Mouse (Mus musculus) liver, embryonic 11.5 days (tissue): ENCODE measurements around the gene Pym1. TPM values are rescaled to one million over a fixed set of nuclear protein-coding genes. Genes with fewer than 3 reads are reported as not detected.

Source experiments
- ATAC-seq: fragments of 200-750 bp; cut with Nextera tagmentation; replicated peaks from 2 replicates; pipeline ENCODE4 v1.8.0; 2017; ENCODE audit warnings: moderate number of reproducible peaks, mild to moderate bottlenecking, moderate TSS enrichment, moderate library complexity; ENCODE audit not compliant: low FRiP score
- DNase-seq: peaks from one replicate; pipeline ENCODE4 v3.0.0-alpha.2; 2017; ENCODE audit warnings: low spot score
- H3K27ac ChIP-seq: fragments of 300-500 bp; sonication (generic); 2 replicates; pipeline ENCODE4 v1.5.1; 2014; ENCODE audit warnings: mild to moderate bottlenecking, low read depth, low read length, control low read depth
- H3K27me3 ChIP-seq: fragments of 300-500 bp; sonication (generic); replicated peaks from 2 replicates; pipeline ENCODE4 v1.6.1; 2014; ENCODE audit warnings: low read length, mixed read lengths; ENCODE audit not compliant: control insufficient read depth, insufficient read depth
- H3K36me3 ChIP-seq: fragments of 300-500 bp; sonication (generic); 2 replicates; pipeline ENCODE4 v1.6.1; 2014; ENCODE audit warnings: mild to moderate bottlenecking, low read length, moderate library complexity, mixed read lengths; ENCODE audit not compliant: control insufficient read depth, insufficient read depth
- H3K4me1 ChIP-seq: fragments of 300-500 bp; sonication (generic); replicated peaks from 2 replicates; pipeline ENCODE4 v1.6.1; 2014; ENCODE audit warnings: low read length, mixed read lengths; ENCODE audit not compliant: control insufficient read depth, insufficient read depth
- H3K4me2 ChIP-seq: fragments of 300-500 bp; sonication (generic); 2 replicates; pipeline ENCODE4 v1.6.1; 2014; ENCODE audit warnings: mild to moderate bottlenecking, control low read depth, moderate library complexity
- H3K4me3 ChIP-seq: fragments of 300-500 bp; sonication (generic); 2 replicates; pipeline ENCODE4 v1.5.1; 2014; ENCODE audit warnings: low read depth, low read length, control low read depth
- H3K9ac ChIP-seq: fragments of 300-500 bp; sonication (generic); 2 replicates; pipeline ENCODE4 v1.6.1; 2014; ENCODE audit warnings: low read depth, low read length, control low read depth
- H3K9me3 ChIP-seq: fragments of 300-500 bp; sonication (generic); 2 replicates; pipeline ENCODE4 v1.6.1; 2016; ENCODE audit warnings: low read length, inconsistent platforms, mixed read lengths; ENCODE audit not compliant: control insufficient read depth
- WGBS: fragments of 180-500 bp; shearing (Covaris S2); extraction: QIAGEN DNeasy Blood & Tissue Kit; methylation state at CpG from one replicate; pipeline ENCODE4 v1.1.7; 2014; 5-methylcytosine and 5-hydroxymethylcytosine counted together
- polyA plus RNA-seq: library from polyadenylated mRNA; unstranded; fragments of >200 nt; fragmentation: Nextera tagmentation; extraction: Ambion mirVana; gene quantifications from 2 replicates; pipeline ENCODE4 v1.2.1, GENCODE M21; 2014

Pym1 gene
- polyA plus RNA-seq, 1 experiment from 2014 or later, result 42.1 TPM

DNA sequence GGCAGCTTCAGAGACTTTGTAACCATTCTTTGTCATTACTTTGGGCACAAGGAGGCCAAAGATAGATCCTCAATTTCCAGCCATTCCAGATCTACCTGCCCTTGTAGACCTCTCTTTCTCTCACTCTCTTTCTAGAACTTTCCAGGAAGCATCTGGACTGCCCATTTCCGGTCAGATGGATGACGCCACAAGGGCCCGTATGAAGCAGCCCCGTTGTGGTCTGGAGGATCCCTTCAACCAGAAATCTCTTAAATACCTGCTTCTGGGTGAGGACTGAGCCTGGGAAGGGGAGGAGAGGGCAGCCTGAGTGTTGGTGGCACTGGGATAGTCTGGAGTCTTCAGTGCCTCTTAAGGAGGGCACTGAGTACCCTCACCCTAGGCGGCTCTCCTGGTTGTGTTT, 46.7 kb downstream of the Pym1 start:
- ATAC-seq, result no peak
- H3K9ac ChIP-seq, result no peak overlapping the region
- H3K4me2 ChIP-seq, result no peak overlapping the region
- no peaks in the 10 kb centered on the region for H3K27me3 ChIP-seq
- DNase-seq, result no peak
- no peak overlapping the region for H3K27ac ChIP-seq
- H3K4me3 ChIP-seq, result no peak overlapping the region
- H3K9me3 ChIP-seq, result no peaks in the 10 kb centered on the region
- no peaks in the 10 kb centered on the region for H3K4me1 ChIP-seq
- 0 out of 2 replicates have a peak, but pooled peaks cover 2% of the 10 kb centered on the region for H3K36me3 ChIP-seq
- WGBS, result 80% methylated on average over 5 of the region's 5 CpGs

DNA sequence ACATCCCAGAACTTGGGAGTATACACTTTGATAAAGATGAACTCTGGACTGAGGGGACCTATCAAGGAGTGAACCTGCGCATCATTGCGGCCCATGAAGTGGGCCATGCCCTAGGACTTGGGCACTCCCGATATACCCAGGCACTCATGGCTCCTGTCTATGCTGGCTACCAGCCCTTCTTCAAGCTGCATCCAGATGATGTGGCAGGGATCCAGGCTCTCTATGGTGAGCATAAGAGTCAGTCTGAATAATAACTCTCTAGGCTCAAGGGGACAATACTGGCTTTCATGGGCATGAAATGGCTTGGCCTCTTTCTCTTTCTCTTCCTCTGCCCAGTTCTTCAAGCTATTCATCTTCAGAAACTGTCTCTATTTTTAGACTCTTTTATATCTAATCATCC, 47.9 kb downstream of the Pym1 start:
- 0 out of 2 replicates have a peak, but pooled peaks cover 2% of the 10 kb centered on the region for H3K36me3 ChIP-seq
- 95% methylated on average over 3 of the region's 3 CpGs for WGBS
- H3K4me1 ChIP-seq, result no peaks in the 10 kb centered on the region
- H3K4me2 ChIP-seq, result no peak overlapping the region
- H3K27ac ChIP-seq, result no peak overlapping the region
- H3K4me3 ChIP-seq, result no peak overlapping the region
- no peak for ATAC-seq
- H3K27me3 ChIP-seq, result no peaks in the 10 kb centered on the region
- no peaks in the 10 kb centered on the region for H3K9me3 ChIP-seq
- no peak for DNase-seq
- no peak overlapping the region for H3K9ac ChIP-seq

DNA sequence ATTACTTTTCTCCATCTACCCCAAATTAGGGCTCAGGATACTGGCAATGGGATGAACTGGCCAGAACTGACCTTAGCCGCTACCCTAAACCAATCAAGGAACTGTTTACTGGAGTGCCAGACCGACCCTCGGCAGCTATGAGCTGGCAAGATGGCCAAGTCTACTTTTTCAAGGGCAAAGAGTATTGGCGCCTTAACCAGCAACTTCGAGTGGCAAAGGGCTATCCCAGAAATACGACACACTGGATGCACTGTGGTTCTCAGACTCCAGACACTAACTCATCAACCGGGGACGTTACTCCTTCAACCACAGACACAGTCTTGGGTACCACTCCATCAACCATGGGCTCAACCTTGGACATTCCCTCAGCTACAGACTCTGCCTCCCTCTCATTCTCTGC, 51.0 kb downstream of the Pym1 start:
- H3K4me1 ChIP-seq, result peaks cover 3% of the 10 kb centered on the region
- DNase-seq (no peak), ATAC-seq (no peak)
- H3K9me3 ChIP-seq, result no peaks in the 10 kb centered on the region
- H3K9ac ChIP-seq, result no peak overlapping the region
- H3K27ac ChIP-seq, result no peak overlapping the region
- WGBS, result 95% methylated on average over 8 of the region's 8 CpGs
- H3K4me2 ChIP-seq, result no peak overlapping the region
- no peaks in the 10 kb centered on the region for H3K27me3 ChIP-seq
- H3K36me3 ChIP-seq, result 0 out of 2 replicates have a peak, but pooled peaks cover 2% of the 10 kb centered on the region
- H3K4me3 ChIP-seq, result no peak overlapping the region

GRCm38 (mm10) chr10:128801981-128802495, 54.3 kb downstream of the Pym1 start:
- no peak for DNase-seq
- H3K4me1 ChIP-seq, result peaks cover 17% of the 10 kb centered on the region
- no peaks in the 10 kb centered on the region for H3K9me3 ChIP-seq
- H3K27me3 ChIP-seq, result no peaks in the 10 kb centered on the region
- H3K27ac ChIP-seq, result no peak overlapping the region
- H3K36me3 ChIP-seq, result peaks cover 2% of the 10 kb centered on the region; the same call in 1 of the 2 replicates
- WGBS, result 83% methylated on average over 16 of the region's 16 CpGs
- no peak overlapping the region for H3K9ac ChIP-seq
- no peak overlapping the region for H3K4me2 ChIP-seq
- H3K4me3 ChIP-seq, result no peak overlapping the region
- no peak for ATAC-seq

DNA sequence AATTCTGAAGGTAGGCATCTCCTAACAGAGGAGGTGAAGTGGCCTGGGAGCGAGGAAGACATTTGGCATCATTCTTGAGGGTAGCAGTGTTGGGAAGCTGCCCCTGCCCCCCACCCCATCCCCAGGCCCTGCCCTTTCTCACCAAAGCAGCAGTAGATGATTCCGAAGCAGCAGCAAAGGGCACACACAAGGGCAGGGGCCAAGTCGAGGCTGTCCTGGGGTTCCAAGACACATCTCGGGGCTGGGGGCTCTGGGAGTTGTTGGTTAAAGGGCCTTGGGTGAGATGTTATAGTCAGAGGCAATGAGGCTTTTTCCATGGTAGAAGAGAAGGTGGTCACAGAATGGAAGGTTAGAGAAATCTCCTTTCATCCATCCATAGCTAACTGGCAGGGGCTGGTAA, 55.3 kb downstream of the Pym1 start:
- peak overlapping the region; percentile 69 for H3K4me3 ChIP-seq
- no peak for DNase-seq

GRCm38 (mm10) chr10:128803361-128803760, 55.7 kb downstream of the Pym1 start:
- H3K9ac ChIP-seq, result peak overlapping the region; percentile 76; the same call in 1 of the 2 replicates
- no peaks in the 10 kb centered on the region for H3K27me3 ChIP-seq
- H3K4me3 ChIP-seq, result peak overlapping the region; percentile 69
- no peaks in the 10 kb centered on the region for H3K9me3 ChIP-seq
- H3K36me3 ChIP-seq, result peaks cover 5% of the 10 kb centered on the region; the same call in 1 of the 2 replicates
- DNase-seq, result no peak
- ATAC-seq, result no peak
- 18% methylated on average over 6 of the region's 6 CpGs for WGBS
- H3K4me1 ChIP-seq, result peaks cover 26% of the 10 kb centered on the region
- 0 out of 2 replicates have a peak overlapping the region, but pooled peaks have one; percentile 87 for H3K27ac ChIP-seq
- H3K4me2 ChIP-seq, result peak overlapping the region; percentile 65

More for the DNA sequence above, 55.3 kb downstream of the Pym1 start:
- H3K4me2 ChIP-seq, result peak overlapping the region; percentile 65
- peaks cover 5% of the 10 kb centered on the region; the same call in 1 of the 2 replicates for H3K36me3 ChIP-seq
- no peaks in the 10 kb centered on the region for H3K27me3 ChIP-seq
- WGBS, result 60% methylated on average over 4 of the region's 4 CpGs
- H3K4me1 ChIP-seq, result peaks cover 26% of the 10 kb centered on the region
- no peaks in the 10 kb centered on the region for H3K9me3 ChIP-seq
- H3K9ac ChIP-seq, result no peak overlapping the region
- no peak overlapping the region for H3K27ac ChIP-seq
- ATAC-seq, result no peak

DNA sequence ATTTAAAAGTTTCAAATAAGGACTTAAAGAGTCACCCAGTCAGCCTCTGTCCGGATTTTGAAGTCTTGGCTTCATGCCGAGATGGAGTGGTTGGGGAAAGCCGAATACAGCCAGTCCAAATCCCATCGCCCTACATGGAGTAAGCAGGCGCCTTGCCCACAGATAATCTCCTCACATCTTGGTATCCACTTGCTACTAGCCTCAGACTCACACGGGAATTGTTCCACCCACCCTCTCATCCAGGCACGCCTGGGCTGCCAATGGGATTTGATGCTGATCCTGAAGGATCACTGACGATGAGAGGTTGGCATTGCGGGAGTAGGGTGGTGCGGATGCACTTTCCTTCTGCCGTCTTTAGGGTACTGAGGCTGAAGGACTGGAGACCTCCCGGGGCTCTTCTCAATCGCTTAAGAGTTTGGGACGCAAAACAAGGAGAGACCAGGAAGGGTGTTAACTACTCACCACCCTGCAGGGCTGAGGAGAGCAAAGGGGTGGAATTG, 56.1 kb downstream of the Pym1 start, which contains the start of gene Dnajc14:
Gene Dnajc14, plus strand, starts transcription at position 292 of the 500 bp plus-strand sequence.
- H3K27me3 ChIP-seq, result no peaks in the 10 kb centered on the region
- H3K4me1 ChIP-seq, result peaks cover 31% of the 10 kb centered on the region
- DNase-seq (no peak), ATAC-seq (no peak; the same call in 1 of the 2 replicates)
- peak within 1 kb of the TSS; percentile 76 for H3K9ac ChIP-seq
- H3K4me3 ChIP-seq, result peak within 1 kb of the TSS; percentile 69
- 4% methylated on average over 14 of the region's 14 CpGs for WGBS
- peak within 1 kb of the TSS; percentile 87 for H3K27ac ChIP-seq
- H3K4me2 ChIP-seq, result peak within 1 kb of the TSS; percentile 65
- peaks cover 3% of the 10 kb centered on the region; the same call in 1 of the 2 replicates for H3K36me3 ChIP-seq
- H3K9me3 ChIP-seq, result no peaks in the 10 kb centered on the region

DNA sequence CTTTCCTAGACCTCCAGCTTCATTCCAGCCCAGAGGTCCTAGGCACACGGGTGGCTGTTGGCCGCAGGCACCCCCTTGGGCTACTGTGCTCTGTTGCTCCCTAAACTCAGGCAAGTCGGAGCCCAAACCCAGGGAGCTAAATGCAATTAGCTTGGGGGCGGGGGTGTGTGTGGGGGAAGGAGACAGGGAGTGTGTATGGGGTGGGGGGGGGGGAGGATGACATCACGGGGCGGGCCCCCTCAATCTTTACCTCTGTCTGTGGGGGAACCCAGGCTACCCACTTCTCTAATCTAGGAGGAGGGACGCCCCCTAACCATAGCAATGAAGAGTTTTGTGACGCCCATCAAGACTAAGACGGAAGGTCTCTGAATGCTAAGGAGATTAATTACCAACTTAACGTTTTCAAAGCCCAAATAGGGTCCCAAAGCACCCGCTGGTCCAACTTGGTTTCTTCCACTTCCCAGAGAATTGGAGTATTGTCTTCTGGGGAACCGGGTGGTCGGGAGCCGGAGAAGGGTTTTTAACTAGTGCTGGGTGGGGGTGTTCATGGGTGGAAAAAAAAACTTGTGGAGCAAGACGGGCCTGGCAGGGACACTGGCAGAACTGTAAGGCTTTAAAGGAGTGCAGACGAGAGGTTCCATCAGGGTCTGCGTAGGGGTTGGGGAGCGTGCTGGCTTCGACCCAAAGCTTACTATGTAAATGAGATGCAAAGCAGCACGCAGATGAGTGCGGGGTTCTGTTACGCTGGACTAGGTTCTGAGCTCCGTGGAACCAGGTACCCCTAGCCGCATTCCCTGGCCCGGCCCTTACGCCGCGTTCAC, 56.8 kb downstream of the Pym1 start, which contains the start of gene Tmem198b:
Gene Tmem198b, minus strand, starts transcription at position 100 of the 821 bp plus-strand sequence.
- Histone ChIP-seq H3K4me1 (peaks cover 32% of the 10 kb centered on the region), H3K9me3 (no peaks in the 10 kb centered on the region), H3K27me3 (no peaks in the 10 kb centered on the region), H3K4me2 (peak within 1 kb of the TSS; percentile 65), H3K9ac (peak within 1 kb of the TSS; percentile 76), H3K4me3 (peak within 1 kb of the TSS; percentile 69), H3K27ac (peak within 1 kb of the TSS; percentile 87), H3K36me3 (peaks cover 5% of the 10 kb centered on the region; the same call in 1 of the 2 replicates)
- 0% methylated on average over 28 of the region's 28 CpGs for WGBS
- peak; percentile 80 for DNase-seq
- ATAC-seq, result peak; percentile 50
